19 mouse cellular contexts compared by ENCODE assay signal in genomic region chr19:14911056-14911850, GRCm38 (mm10).
DNase-seq lines count a peak whose midpoint lies in the region.
"Had no signal": no experiment of that assay in that cellular context is flagged by ENCODE, and none has a peak within 500 bp of the region (broad histone marks: within the 10 kb centered on the region; RNA-seq: fewer than 3 reads in every experiment).

No protein-coding gene starts in this region.

- intact Hi-C loops in heart, postnatal 36 days (cut with DNase I) = no loop called here

- peak; percentile 15 for DNase-seq in cerebellum, postnatal 10 days
- no peak for DNase-seq in cerebellum, adult 9-10 months
- DNase-seq in layer of hippocampus, adult 9-10 months (ENCODE audit: low spot score) = peak; percentile 6
- no peak for DNase-seq in layer of hippocampus, postnatal 25 days (ENCODE audit: extremely low spot score in 1 of 2, low spot score in 1 of 2)
- DNase-seq in R1 (ENCODE audit: low read depth, low spot score) = peak; percentile 24
- DNase-seq in retina, postnatal 1 day = peak; percentile 86
- DNase-seq in heart, postnatal 36 days = no peak
- DNase-seq: adrenal gland, postnatal 25 days; cerebellum, adult 18-20 months; cerebellum, postnatal 25 days; forebrain, postnatal 0 days; gastrocnemius, postnatal 14 days; kidney, adult 9 months; kidney, postnatal 10 days; liver, embryonic 13.5 days; lung, adult 18-20 months; lung, postnatal 4 days; right cerebral cortex, postnatal 14 days; thymus, postnatal 4 days had no signal

Comparison
In these comparisons a context has a peak if more than half of its experiments do, and no peak if none do; other contexts are left out.
1. DNase-seq: peak in cerebellum, postnatal 10 days (2 of 2), layer of hippocampus, adult 9-10 months (single experiment), R1 (single experiment) and retina, postnatal 1 day (single experiment); none in cerebellum, adult 9-10 months (single experiment), layer of hippocampus, postnatal 25 days (0 of 2) and heart, postnatal 36 days (0 of 2).